Mouse (Mus musculus) thymus, adult 2 months (tissue): ENCODE measurements around the gene Plce1.

Experiments used
- CTCF ChIP-seq: fragments of 200-500 bp; IDR thresholded peaks from 2 replicates; pipeline ENCODE4 v1.5.1; 2012; ENCODE audit warnings: mild to moderate bottlenecking, control low read depth, low read length, moderate library complexity, borderline replicate concordance; ENCODE audit not compliant: control insufficient read depth, poor library complexity, insufficient read depth; ENCODE audit errors: extremely low read depth
- POLR2A ChIP-seq: fragments of 200-500 bp; IDR thresholded peaks from 2 replicates; pipeline ENCODE4 v1.6.1; 2012; ENCODE audit warnings: mild to moderate bottlenecking, low read length, control low read depth, moderate library complexity; ENCODE audit not compliant: control insufficient read depth, poor library complexity, insufficient read depth; ENCODE audit errors: extremely low read depth

GRCm38 (mm10) chr19:38487501-38487900 is 6.6 kb downstream of the Plce1 start:
- no peak for TF ChIP-seq CTCF
- no peak for TF ChIP-seq POLR2A
